Mouse (Mus musculus) megakaryocyte, embryonic 14.5 days (primary cell): ENCODE data around the gene Ptpn13.

Source experiments
- FLI1 ChIP-seq: IDR thresholded peaks from 2 replicates; pipeline ENCODE4 v1.6.1; 2012; ENCODE audit warnings: low read length, inconsistent platforms, mixed read lengths
- GATA1 ChIP-seq: IDR thresholded peaks from 3 replicates; pipeline ENCODE4 v1.6.1; 2012; ENCODE audit warnings: mixed read lengths, low read length, inconsistent platforms, borderline replicate concordance

DNA sequence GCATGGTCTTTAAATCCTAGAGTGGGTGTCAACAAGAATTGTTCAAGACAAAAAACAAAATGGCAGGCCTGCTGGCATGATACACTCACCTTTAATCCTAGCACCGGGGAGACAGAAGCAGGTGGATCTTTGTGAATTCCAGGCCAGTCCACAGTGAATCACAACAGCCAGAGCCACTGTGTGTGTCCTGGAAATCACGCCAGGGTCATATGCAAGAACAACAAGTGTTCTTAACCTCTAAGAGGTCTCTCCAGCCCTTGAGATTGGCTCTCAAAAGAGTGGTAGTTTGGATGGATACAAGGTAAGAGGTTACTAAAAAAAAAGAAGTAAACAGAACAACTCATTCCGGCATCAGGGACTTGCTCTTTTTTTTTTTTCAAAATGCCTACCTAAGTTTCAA lies 222.3 kb downstream of the Ptpn13 start:
- no peak for TF ChIP-seq GATA1
- TF ChIP-seq FLI1 = no peak
